Mouse (Mus musculus) urinary bladder, postnatal 0 days (tissue): ENCODE results near the gene Cyld. TPM values are rescaled to one million over a fixed set of nuclear protein-coding genes. Genes with fewer than 3 reads are reported as not detected.

ENCODE experiments used
- polyA plus RNA-seq: library from polyadenylated mRNA; unstranded; fragments of >200 nt; fragmentation: Nextera tagmentation; extraction: Ambion mirVana; gene quantifications from 2 replicates; pipeline ENCODE4 v1.2.1, GENCODE M21; 2015

Gene Cyld
- 7.2 and 8.4 TPM in 2 replicates for polyA plus RNA-seq

DNA sequence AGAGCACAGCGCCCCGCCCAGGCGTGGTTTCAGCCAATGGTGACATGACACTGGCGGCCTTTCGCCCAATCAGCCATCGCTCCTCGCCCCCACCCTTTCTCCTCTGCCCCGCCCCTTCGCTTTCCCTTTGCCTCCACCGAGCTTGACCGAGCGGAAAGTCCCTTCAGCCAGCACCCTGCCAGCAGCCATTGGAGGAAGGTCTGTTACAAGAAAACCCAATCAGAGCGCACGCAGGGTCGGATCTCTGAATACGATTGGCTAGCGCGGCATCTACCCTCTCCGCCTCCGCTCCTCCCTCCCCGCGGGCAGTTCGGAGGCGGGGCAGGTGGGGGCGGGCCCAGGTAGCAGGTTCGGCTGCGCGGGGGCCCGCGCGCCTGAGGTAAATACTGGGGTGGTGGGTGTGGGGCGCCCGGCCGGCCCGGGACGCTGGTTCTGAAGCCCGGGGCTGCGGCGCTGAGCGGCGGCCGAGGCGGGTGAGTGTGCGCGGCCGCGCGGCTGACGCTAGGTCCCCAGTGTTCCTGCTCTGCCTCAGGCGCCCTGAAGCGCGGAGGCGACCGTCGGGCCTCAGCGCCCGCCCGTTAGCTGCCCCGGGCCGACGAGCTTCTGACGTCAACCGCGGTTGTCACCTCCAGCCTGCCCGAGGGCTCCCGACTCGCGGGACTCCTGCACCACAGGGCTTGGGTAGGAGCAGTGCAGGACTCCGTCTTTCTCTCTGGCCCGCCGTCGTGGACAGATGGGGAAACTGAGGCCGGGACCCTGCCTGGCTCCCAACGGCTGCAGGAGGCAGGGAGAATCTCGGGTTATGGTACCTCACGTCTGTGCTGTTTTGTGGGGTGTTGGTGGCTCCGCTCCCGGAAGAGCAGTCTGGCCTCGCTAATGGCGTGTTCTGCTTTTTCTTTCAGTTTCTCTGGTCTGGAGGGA, at the start of gene Cyld:
Gene Cyld, plus strand, starts transcription at position 308 of the 921 bp plus-strand sequence.

Other genes starting within 250 kb of the Cyld start
- gene Nkd1, start 175.7 kb upstream of the Cyld start, polyA plus RNA-seq = 121 and 141 TPM in 2 replicates
- gene Snx20, start 60.9 kb upstream of the Cyld start, polyA plus RNA-seq = 2.1 and 3.9 TPM in 2 replicates
- gene Nod2, start 49.7 kb upstream of the Cyld start, polyA plus RNA-seq = 0.13 and 0.14 TPM in 2 replicates